Mouse (Mus musculus): ENCODE results near the gene Olfr90. TPM values are rescaled to one million over a fixed set of nuclear protein-coding genes. Genes with fewer than 3 reads are reported as not detected.
"Not testable (repeated sequence)": the region's sequence is repeated elsewhere in the genome, so short reads cannot be mapped to it uniquely, and the experiment has no call there.

Gene Olfr90
- total RNA-seq (2015; ENCODE audit: low replicate concordance) (not detected in 2 replicates), total RNA-seq (2017; ENCODE audit: low replicate concordance) (not detected in 2 replicates)

DNA sequence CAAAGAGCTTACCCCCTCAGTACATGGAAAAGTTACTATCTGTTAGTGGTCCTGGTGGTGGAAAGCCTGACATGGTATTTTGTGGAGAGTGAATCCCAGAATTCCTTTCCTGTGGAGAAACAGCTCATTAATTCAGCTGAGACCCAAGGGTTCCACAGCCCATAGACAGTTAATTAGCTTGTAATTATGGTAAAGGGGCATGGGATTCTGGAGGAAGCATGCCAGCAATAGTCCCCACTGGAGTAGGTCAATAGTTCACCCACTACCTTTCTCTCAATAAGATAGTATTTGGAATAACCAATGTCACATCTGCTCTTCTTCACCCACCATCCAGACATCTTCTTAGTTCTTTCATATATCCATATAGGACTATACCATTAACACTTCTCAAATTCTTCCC lies at the start of gene Olfr90:
Olfr90 (minus strand) TSS at position 101 of the 400 bp plus-strand sequence.
- ATAC-seq (replicated peaks; ENCODE audit: low FRiP score, poor library complexity, severe bottlenecking): no peak

DNA sequence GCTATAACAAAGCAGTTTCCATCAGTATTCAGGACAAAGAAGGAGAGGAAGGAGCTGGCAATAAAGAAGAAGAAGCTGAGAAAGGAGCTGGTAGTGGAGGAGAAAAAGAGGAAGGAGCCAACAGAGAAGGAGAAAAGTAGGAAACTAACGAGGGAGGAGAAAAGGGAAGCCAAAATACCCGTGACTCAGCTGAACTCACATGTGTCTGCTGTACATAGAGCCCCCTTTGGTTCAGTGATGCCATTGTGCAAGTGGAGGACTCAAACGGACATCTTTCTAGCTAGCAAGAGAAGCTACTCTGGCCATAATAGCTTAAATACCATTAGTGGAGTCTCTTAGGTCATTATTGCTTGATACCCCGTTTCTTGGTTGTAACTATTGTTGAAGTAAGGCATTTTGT lies 43.1 kb upstream of the Olfr90 start:
- ATAC-seq (replicated peaks; ENCODE audit: low FRiP score, poor library complexity, severe bottlenecking): not testable (repeated sequence)

DNA sequence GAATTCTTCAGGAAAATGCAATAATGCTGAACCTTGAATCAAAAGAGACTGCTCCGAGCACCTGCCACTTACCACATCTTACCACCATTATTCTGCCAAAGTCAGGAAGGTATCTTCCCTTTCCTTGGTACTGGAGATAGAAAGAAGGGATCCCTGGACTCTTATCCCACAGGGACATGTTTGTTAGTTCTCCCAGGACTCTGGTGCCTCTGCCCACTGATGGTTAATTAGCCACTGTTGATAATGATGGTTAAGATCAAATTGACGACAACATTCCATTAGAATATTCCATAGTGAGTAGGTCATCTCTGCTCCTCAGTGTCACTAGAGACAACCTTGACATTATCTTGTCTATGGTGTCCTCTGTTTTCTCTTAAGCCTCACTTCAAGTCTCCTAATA lies 31.7 kb upstream of the Olfr90 start, which contains the start of gene Olfr92:
Olfr92 (minus strand) TSS at position 101 of the 400 bp plus-strand sequence.
- no peak for ATAC-seq (replicated peaks; ENCODE audit: low FRiP score, poor library complexity, severe bottlenecking)

DNA sequence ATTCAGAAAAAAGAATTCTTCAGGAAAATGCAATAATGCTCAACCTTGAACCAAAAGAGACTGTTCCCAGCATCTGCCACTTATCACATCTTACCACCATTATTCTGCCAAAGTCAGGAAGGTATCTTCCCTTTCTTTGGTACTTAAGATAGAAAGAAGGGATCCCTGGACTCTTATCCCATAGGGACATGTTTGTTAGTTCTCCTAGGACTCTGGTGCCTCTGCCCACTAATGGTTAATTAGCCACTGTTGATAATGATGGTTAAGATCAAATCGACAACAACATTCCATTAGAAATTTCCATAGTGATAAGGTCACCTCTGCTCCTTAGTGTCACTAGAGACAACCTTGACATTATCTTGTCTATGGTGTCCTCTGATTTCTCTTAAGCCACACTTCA lies 9.9 kb upstream of the Olfr90 start, which contains the start of gene Olfr91:
Olfr91 (minus strand) TSS at position 101 of the 400 bp plus-strand sequence.
- no peak for ATAC-seq (replicated peaks; ENCODE audit: low FRiP score, poor library complexity, severe bottlenecking)

DNA sequence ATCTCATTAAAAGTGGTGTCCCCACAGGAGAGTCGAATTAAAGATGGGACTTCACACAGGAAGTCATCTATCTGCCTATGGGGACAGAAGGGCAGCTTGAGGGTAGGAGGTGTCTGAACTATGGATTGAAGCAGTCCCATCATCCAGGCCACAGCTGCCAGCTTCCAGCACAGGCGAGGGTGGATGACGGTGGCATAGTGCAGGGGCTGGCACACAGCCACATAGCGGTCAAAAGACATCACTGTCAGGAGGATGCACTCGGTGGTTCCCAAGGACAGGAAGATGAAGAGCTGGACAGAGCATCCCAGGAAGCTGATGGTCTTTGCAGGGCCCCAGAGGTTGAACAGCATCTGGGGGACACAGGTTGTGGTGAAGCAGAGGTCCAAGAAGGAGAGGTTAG lies 5.0 kb upstream of the Olfr90 start:
- ATAC-seq (replicated peaks; ENCODE audit: low FRiP score, poor library complexity, severe bottlenecking): no peak

DNA sequence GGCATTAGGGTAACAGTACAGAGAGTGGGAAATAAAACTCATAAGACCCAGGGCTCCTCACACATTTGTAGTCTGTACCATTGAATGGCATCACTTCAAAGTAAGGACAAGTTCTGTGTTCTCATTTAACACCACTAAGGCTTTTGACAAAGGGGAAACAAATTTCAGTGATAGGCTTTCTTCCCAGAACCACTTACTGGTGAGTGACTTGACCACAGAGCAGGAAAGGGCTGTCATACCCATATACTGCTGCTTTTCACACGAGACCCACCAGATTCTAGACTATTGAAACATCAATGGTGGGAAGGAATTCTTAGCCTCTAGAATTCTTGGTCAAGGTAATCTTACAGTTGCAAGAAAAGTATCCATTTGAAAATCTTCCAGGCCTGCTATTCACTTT lies 3.9 kb upstream of the Olfr90 start:
- no peak for ATAC-seq (replicated peaks; ENCODE audit: low FRiP score, poor library complexity, severe bottlenecking)

DNA sequence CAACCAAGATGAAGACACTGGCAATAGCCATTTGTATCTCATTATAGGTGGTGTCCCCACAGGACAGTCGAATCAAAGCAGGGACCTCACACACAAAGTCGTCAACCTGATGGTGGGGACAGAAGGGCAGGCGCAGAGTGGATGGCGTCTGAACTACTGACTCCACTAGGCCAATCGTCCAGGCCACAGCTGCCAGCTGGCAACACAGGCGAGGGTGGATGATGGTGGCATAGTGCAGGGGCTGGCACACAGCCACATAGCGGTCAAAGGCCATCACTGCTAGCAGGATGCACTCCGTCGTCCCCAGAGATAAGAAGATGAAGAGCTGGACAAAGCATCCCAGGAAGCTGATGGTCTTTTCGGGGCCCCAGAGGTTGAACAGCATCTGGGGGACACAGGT lies 2.8 kb downstream of the Olfr90 start:
- no peak for ATAC-seq (replicated peaks; ENCODE audit: low FRiP score, poor library complexity, severe bottlenecking)

DNA sequence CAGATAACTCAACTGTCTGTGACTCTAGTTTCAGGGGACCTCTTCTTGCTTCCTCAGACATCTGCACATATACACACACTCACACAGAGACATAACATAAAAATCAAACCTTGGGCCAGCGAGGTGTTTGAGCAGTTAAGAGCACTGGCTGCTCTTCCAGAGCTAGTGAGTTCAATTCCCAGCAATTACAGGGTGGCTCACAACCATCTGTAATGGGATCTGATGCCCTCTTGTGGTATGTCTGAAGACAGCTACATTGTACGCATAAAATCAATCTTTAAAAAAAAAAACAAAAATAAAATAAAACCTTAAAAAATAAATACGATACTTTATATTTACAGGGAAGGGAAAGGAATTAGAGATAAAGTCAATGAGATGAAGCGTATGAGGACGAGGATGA lies 3.7 kb downstream of the Olfr90 start:
- no peak for ATAC-seq (replicated peaks; ENCODE audit: low FRiP score, poor library complexity, severe bottlenecking)

DNA sequence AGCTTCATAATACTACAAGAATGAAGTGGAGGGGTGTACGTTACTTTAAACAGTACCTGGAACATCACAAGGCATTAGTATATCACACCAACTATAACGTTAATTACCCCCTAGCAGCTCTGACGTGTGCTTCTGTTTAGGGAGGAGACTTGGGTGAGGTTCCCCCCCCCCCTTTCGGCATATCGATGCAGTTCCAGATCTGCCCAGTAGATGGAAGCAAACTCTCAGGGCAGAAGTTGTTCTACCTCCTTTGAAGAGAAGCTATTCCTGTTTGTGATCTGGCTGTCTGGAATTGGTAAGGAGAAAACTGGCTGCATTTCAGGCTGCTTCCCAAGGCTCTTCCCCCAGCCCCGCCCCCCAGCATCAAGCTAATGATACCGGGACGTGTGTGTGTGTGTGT lies 5.0 kb downstream of the Olfr90 start:
- ATAC-seq (replicated peaks; ENCODE audit: low FRiP score, poor library complexity, severe bottlenecking): no peak

DNA sequence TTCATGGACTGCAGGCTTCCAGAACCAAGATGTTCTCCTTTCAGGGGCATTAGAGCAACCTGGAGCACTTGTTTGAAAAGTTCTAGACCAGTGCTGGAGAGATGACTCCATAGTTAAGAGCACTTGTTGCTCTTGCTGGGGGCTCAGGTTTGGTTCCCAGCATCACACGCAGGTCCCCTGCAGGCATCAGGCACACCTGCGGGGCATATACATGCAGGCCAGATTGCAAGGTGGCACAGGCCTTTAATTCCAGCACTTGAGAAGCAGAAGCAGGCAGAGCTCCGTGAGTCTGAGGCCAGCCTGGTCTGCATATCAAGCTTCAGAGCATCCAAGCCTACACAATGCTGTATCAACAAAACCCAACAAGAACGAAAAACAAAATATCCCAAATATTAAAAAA lies 6.6 kb downstream of the Olfr90 start:
- no peak for ATAC-seq (replicated peaks; ENCODE audit: low FRiP score, poor library complexity, severe bottlenecking)

DNA sequence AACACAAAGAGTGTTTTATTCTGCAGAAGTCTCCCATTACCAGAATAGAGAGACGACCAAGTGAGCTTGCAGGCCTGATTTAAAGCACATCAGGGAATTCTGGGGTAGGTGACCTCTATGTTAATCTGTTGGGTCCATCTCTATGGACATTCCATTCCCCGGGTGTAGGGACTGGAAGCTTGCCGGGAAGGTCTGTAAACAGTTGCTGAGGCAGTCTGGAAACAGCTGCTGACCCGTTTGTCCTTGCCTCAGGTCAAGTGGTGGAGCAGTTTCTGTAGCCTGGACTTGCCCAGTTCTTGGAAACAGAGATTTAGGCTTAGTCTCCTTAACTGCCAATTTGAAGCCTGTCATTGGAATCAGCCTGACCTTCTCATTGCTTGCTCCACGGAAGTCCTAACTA lies 8.2 kb downstream of the Olfr90 start:
- no peak for ATAC-seq (replicated peaks; ENCODE audit: low FRiP score, poor library complexity, severe bottlenecking)

DNA sequence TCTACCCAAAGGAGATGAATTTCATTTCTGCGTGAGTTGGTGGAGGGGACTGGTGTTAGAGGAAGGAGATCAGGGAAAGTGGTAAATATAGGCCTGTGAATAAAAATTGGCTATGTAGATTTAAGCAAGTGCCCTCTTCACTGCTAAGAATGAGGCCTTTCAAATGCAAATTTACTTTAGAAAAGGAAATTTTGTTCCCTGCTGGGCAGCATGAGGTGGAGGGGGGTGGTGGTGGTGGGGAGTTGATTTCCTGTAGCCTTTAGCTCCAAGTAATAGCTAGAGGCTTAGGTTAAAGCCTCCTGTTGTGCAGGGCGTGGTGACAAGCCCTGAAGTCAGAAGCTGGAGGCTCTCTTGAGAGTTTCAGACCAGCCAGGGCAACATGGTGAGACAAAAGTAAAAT lies 9.3 kb downstream of the Olfr90 start:
- no peak for ATAC-seq (replicated peaks; ENCODE audit: low FRiP score, poor library complexity, severe bottlenecking)

DNA sequence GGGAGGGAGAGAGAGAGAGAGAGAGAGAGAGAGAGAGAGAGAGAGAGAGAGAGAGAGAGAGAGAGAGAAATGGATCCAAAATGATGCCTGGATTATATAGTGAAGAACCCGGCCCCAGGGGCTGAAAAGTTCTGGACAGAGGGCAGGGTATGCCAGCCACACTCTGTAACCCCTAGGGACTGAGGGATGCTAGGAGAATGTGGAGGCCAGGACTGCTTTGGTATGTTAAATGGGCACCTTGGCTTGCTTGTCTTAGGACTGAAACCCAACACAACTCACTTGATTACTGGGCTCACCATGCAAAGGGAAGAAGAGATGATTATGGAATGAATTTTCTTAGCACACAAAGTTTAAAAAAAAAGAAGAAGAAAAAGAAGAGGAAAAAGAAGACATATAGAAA lies 10.1 kb downstream of the Olfr90 start:
- no peak for ATAC-seq (replicated peaks; ENCODE audit: low FRiP score, poor library complexity, severe bottlenecking)

DNA sequence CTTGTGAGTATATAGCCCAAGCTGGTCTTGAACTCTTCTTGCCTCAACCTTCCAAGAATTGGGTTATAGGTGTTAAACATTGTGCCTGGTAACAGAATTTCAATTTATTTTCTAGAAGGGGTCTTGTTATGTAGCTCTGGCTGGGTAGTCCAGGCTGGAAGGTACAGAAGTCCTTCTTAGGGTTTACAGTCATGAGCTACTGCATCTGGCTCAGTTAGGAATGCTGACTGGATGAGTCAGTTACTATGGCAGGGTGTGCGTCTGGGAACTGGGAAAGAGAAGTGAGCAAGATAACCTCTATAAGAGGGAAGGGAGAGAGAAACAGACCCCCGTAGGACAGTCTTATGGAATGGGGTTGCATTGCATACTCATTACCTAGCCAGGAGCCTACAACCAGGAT lies 12.5 kb downstream of the Olfr90 start:
- ATAC-seq (replicated peaks; ENCODE audit: low FRiP score, poor library complexity, severe bottlenecking): no peak

DNA sequence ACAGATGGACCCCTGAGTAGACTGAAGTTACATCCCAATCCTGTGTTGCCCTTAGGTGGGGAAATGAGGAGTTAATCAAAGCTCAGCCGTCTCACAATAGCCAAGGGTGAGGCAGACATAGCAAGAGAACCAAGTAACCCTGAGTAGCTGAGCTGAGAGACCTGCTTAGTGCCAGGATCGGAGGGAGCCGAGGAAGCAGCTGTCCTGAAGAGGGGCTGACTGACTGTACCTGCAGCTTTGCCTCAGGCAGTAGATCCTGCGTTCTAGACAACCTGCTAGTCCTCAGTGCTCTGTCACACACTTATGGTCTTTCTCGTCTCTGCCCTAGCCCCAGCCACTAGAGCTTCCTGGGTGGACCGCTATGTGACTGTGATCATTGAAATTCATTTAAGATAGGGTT lies 13.1 kb downstream of the Olfr90 start:
- ATAC-seq (replicated peaks; ENCODE audit: low FRiP score, poor library complexity, severe bottlenecking): no peak

DNA sequence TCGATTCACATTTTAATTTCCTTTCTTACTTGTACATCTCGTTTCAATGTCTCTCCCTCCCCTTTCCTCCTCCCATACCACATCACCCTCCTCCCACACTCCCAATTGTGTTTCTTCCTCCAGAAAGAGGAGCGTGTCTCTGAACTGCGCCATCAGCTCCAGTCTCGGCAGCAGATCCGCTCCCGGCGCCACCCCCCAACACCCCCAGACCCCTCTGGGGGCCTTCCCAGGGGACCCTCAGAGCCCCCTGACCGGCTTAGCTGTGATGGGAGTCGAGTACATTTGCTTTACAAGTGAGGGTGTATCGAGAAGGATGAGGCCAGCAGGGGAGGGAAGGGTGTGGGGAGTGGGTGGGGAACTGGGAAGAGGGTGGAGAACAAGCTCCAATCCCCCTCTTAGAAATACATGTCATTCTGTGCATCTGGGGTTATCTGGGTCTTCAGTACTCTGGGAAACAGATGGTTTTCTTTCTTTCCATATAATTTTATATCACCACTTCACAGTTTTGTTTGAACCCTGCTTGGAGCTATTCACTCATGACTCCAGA lies 15.5 kb downstream of the Olfr90 start:
- ATAC-seq (replicated peaks; ENCODE audit: low FRiP score, poor library complexity, severe bottlenecking): no peak

DNA sequence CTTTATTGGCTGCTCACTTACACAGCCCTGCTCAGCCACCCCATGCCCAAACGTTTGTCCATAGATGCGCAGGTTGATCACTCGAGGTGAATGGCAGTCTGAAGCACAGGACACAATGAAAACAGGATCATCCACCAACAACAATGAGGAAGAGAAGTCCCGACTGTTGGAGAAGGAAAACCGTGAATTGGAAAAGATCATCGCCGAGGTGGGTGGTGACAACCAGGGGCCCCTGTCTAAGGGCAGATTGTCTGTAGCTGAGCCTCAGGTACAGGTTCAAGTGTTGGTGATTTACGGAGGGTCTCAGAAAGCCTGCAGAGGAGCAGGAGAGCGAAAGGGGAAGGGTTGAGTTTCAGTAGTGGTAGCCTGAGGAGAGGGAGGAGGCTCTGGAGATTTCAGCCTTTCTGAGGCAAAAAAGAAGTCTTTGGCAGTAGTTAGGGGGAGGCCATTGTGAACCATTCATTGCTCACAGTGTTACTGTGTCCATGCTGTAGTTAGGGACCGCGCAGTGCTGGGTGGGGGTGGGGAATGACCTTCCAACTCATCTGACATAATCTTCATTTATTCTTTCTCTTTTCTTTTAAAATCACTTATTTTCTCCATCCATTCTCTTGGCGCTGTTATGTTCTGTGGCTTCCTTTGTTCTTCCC lies 16.1 kb downstream of the Olfr90 start:
- no peak for ATAC-seq (replicated peaks; ENCODE audit: low FRiP score, poor library complexity, severe bottlenecking)

DNA sequence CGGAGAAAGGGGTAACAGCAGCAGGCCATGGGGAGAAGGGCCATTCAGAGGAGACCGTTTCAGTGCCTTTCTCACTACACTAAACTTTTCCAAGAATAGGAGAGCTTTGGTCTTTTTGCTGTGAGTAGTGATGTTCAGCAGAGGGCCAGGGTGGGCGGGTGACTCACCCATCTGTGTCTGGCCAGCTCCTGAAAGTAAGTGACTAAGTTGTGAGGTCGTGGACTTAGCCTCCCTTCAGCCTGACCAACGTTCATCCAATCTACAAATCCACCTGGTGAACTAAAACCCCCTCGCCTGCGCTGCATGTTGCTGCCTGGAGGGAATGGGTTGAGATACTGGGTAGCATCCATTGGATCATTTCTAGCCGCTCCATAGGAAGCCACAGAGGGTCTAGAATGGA lies 18.2 kb downstream of the Olfr90 start:
- no peak for ATAC-seq (replicated peaks; ENCODE audit: low FRiP score, poor library complexity, severe bottlenecking)

DNA sequence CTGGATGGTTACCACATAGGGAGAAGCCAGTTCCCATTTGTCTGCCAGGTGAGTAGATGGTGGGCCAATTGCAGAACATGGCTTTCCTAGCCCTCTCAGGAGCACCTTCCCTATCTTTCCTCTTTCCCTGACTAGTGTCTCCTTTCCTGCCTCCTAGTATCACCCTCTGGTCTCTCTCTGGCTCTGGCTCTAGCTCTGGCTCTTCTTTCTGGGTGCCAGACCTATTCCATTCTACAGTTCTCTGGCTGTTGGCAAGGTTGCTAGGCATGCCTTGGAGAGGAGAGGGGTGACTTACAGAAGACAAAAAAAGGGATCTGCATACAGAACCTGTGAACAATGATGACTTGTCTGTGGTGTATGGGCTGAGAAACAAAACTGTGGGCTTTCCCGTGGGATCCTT lies 20.4 kb downstream of the Olfr90 start:
- ATAC-seq (replicated peaks; ENCODE audit: low FRiP score, poor library complexity, severe bottlenecking): no peak

DNA sequence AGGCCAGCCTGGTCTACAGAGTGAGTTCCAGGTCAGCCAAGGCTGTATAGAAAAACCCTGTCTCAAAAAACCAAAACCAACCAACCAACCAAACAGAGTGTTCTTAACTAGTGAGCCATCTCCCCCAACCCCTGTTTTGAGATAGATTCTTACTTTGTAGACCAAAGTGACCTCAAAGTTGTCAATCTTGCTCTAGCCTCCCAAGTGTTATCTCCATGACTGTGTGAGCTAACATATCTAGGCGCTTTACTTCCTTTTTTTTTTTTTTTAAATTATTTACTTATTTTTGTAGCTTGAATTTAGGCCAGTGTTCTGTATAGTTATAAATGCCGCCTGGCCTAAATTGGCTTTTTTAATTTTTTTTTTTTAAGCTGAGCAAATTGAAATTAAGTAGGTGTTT lies 22.3 kb downstream of the Olfr90 start:
- ATAC-seq (replicated peaks; ENCODE audit: low FRiP score, poor library complexity, severe bottlenecking): no peak

DNA sequence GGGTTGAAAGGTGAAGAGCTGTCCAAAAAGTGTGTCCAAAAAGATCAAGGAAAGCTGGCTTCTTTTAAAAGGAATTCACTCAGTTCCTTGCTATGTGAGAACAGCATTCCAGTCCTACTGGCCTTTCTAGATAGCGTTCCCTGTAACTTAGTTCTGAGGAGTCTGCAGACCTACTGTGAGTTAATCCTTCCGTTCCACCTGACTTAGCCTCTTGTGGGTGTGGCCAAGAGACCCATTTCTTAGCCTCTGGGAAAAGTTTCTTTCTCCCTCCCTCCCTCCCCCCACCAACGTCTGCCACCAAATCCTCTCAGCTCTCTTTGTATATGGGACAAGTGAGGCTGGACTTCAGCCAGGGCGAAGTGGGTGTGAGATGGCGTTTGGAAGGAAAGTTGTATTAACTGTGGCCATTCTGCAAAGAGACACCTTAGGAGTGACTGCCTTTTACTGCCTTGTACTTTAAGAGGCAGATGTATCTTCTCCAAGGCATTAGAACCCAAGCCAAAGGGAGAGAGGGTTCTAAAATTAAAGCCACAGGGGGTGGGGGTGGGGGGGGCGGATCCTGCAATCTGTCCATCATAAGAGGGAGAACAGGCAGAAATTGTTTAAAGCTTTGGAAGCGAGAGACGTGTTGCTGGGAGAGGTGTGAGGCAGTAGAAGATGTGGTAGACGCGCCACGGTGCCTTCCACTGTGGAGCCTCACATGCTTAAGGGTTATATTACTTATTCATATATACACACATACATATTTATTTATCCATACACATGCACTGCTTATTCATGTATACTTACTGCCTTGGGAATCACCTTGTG lies 24.4 kb downstream of the Olfr90 start:
- no peak for ATAC-seq (replicated peaks; ENCODE audit: low FRiP score, poor library complexity, severe bottlenecking)
